Mouse (Mus musculus) MEL (cell line): ENCODE measurements around the gene Ficd.

Source experiments
- CTCF ChIP-seq, 3 experiments: IDR thresholded peaks in 2 of 3; conservative IDR thresholded peaks in 1 of 3; 2 replicates each; pipeline ENCODE4 v1.5.1; 2011 to 2012; ENCODE audit warnings: low read length in 3 of 3, low read depth in 2 of 3, mild to moderate bottlenecking in 2 of 3, improper control_type of control experiment in 1 of 3, inconsistent platforms in 1 of 3, mixed read lengths in 1 of 3, moderate library complexity in 1 of 3; ENCODE audit not compliant: control insufficient read depth in 1 of 3, insufficient read depth in 1 of 3, poor library complexity in 1 of 3, severe bottlenecking in 1 of 3
- MAX ChIP-seq: IDR thresholded peaks from 2 replicates; pipeline ENCODE4 v1.6.1; 2011; ENCODE audit warnings: low read length, improper control_type of control experiment
- NELFE ChIP-seq: IDR thresholded peaks from 2 replicates; pipeline ENCODE4 v1.6.1; 2011; ENCODE audit warnings: low read depth, low read length, improper control_type of control experiment
- POLR2A ChIP-seq, 2 experiments: IDR thresholded peaks; 2 replicates each; pipeline ENCODE4 v1.6.1; 2011 to 2012; ENCODE audit warnings: low read length in 2 of 2, mild to moderate bottlenecking in 2 of 2, control low read depth in 1 of 2, improper control_type of control experiment in 1 of 2, low read depth in 1 of 2, moderate library complexity in 1 of 2; ENCODE audit not compliant: control insufficient read depth in 1 of 2, insufficient read depth in 1 of 2, poor library complexity in 1 of 2

DNA sequence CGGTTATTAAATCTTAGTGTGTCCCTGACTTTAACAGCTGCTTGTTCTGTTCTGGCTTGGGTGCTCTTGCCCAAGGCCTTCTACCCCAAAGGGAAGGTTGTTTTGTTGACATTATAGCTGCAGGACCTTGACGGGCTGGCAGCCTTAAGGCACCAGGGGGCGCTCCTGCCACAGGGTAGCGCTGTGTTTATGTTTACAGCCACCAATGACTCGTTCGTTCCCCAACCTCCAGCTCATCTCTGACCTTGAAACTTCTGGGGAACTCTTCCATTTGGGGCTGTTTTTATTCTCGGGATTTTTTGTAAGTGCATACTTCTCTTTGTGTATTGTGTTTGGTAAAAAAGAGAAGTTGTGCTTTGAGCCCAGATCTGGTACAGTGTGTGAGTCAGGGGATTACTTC is 38.1 kb downstream of the Ficd start:
- peak; percentile 89 to 98 (median 94) for TF ChIP-seq CTCF (IDR thresholded peaks at IDR 0.05 in 2 of 3, conservative IDR thresholded peaks at IDR 0.05 in 1 of 3; ENCODE audit: control insufficient read depth in 1 of 3, insufficient read depth in 1 of 3, low read depth in 2 of 3, low read length in 3 of 3, poor library complexity in 1 of 3, severe bottlenecking in 1 of 3)
- TF ChIP-seq MAX = peak; percentile 40; the same call in 1 of the 2 replicates
- no peak for TF ChIP-seq NELFE
- no peak for TF ChIP-seq POLR2A (IDR thresholded peaks at IDR 0.05; ENCODE audit: control insufficient read depth in 1 of 2, insufficient read depth in 1 of 2, low read depth in 1 of 2, low read length in 2 of 2, poor library complexity in 1 of 2)
